Mouse (Mus musculus): ENCODE data around the gene Orc3. TPM values are rescaled to one million over a fixed set of nuclear protein-coding genes. Genes with fewer than 3 reads are reported as not detected.

The Orc3 gene
- polyA plus RNA-seq, 1 experiment = 44.2 TPM

DNA sequence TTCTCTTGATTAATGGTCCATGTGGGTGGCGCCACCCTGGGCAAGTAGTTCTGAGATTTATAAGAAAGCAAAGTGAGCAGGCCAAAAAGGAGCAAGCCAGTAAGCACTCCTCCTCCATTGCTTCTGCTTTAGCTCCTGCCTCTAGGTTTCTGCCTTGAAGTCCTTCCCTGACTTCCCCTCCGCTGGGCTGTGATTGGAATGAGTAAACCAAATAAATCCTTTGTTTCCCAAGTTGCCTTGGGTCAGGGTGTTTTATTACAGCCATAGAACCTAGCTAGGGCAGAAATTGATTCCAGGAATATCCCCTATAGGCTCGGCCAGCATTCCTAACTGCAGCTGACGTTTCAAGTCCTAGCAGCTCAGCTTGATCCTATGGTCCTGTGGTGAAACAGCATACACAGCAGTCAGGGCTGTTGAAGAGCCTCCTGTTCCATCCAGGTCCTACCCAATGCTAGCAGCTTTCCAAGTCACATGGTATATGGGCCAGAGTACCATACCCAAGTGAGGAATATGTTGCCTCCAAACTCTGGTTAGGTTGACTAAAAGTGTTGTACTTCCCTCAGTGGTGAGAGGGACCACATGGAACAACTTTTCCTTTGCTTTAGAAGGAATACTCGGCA lies 25.1 kb upstream of the Orc3 start:
- H3K27ac ChIP-seq (ENCODE audit: insufficient read depth, low read length) = no peak overlapping the region
- H3K4me3 ChIP-seq (replicated peaks; ENCODE audit: insufficient read depth, low read depth, low read length) = no peak overlapping the region
- TF ChIP-seq POLR2A (IDR thresholded peaks at IDR 0.05; ENCODE audit: borderline replicate concordance, insufficient read depth, low read length) (no peak), CTCF (IDR thresholded peaks at IDR 0.05; ENCODE audit: borderline replicate concordance, insufficient read depth, low read depth, low read length) (no peak)

GRCm38 (mm10) chr4:34637851-34638250 lies 23.1 kb upstream of the Orc3 start:
- Histone ChIP-seq H3K4me3 (replicated peaks; ENCODE audit: insufficient read depth, low read depth, low read length) (no peak overlapping the region), H3K27me3 (ENCODE audit: control insufficient read depth, insufficient read depth, low read length) (no peaks in the 10 kb centered on the region), H3K27ac (ENCODE audit: insufficient read depth, low read length) (no peak overlapping the region), H3K4me1 (ENCODE audit: control insufficient read depth, insufficient read depth, low read length) (no peaks in the 10 kb centered on the region)
- DNase-seq = no peak
- no peak for TF ChIP-seq POLR2A (IDR thresholded peaks at IDR 0.05; ENCODE audit: borderline replicate concordance, insufficient read depth, low read length)
- TF ChIP-seq CTCF (IDR thresholded peaks at IDR 0.05; ENCODE audit: borderline replicate concordance, insufficient read depth, low read depth, low read length) = no peak
- 85% methylated on average over 4 of the region's 4 CpGs for WGBS

More for the DNA sequence above, 25.1 kb upstream of the Orc3 start:
- DNase-seq = no peak
- Histone ChIP-seq H3K4me1 (ENCODE audit: control insufficient read depth, insufficient read depth, low read length) (no peaks in the 10 kb centered on the region), H3K27me3 (ENCODE audit: control insufficient read depth, insufficient read depth, low read length) (no peaks in the 10 kb centered on the region)
- 95% methylated on average over 5 of the region's 5 CpGs for WGBS

GRCm38 (mm10) chr4:34637386-34637785 lies 22.6 kb upstream of the Orc3 start:
- no peak for TF ChIP-seq CTCF (IDR thresholded peaks at IDR 0.05; ENCODE audit: borderline replicate concordance, insufficient read depth, low read depth, low read length)
- no peak for TF ChIP-seq POLR2A (IDR thresholded peaks at IDR 0.05; ENCODE audit: borderline replicate concordance, insufficient read depth, low read length)

DNA sequence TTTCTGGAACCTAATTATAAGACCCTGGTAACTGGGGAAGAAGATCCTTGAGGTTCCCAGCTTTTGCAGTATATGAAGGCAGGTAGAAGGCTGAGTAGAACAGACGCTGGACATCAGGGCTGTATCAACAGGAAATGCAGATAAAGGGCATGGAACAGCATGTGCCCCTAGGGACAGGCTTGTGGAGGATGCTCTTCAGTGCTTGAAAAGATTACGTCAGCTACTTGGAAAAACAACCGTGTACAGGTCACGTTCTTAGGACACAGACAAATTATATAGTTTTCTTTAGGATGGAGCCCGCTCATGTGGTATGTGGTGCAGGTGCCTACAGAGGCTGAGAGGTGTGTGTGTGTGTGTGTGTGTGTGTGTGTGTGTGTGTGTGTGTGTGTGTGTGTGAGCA lies 21.3 kb upstream of the Orc3 start:
- WGBS = 86% methylated on average over 5 of the region's 5 CpGs
- Histone ChIP-seq H3K4me1 (ENCODE audit: control insufficient read depth, insufficient read depth, low read length) (no peaks in the 10 kb centered on the region), H3K27ac (ENCODE audit: insufficient read depth, low read length) (no peak overlapping the region), H3K4me3 (replicated peaks; ENCODE audit: insufficient read depth, low read depth, low read length) (no peak overlapping the region), H3K27me3 (ENCODE audit: control insufficient read depth, insufficient read depth, low read length) (no peaks in the 10 kb centered on the region)
- TF ChIP-seq CTCF (IDR thresholded peaks at IDR 0.05; ENCODE audit: borderline replicate concordance, insufficient read depth, low read depth, low read length) (no peak), POLR2A (IDR thresholded peaks at IDR 0.05; ENCODE audit: borderline replicate concordance, insufficient read depth, low read length) (no peak)
- no peak for DNase-seq

More at GRCm38 (mm10) chr4:34637386-34637785, 22.6 kb upstream of the Orc3 start:
- H3K4me3 ChIP-seq (replicated peaks; ENCODE audit: insufficient read depth, low read depth, low read length) = no peak overlapping the region
- WGBS = 94% methylated on average over 7 of the region's 7 CpGs
- no peaks in the 10 kb centered on the region for H3K4me1 ChIP-seq (ENCODE audit: control insufficient read depth, insufficient read depth, low read length)
- H3K27ac ChIP-seq (ENCODE audit: insufficient read depth, low read length) = no peak overlapping the region
- H3K27me3 ChIP-seq (ENCODE audit: control insufficient read depth, insufficient read depth, low read length) = no peaks in the 10 kb centered on the region
- no peak for DNase-seq

DNA sequence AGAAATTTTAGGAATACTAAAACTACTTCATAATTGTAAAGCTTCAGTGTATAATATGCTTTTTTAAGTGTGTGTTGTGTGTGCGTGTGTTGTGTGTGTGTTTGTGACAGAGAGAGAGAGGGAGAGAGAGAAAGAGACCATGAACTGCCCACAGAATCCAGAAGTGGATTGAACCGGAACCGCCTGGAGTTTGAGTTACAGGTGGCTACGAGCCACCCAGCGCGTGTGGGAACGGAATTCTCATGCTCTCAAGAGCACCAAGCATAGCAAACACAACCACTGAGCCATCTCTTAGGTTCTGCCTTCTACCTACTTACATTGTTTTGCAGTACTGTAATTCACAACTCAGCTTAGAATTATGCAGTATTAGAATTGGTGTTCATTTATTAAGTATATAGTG lies 19.4 kb upstream of the Orc3 start:
- TF ChIP-seq CTCF (IDR thresholded peaks at IDR 0.05; ENCODE audit: borderline replicate concordance, insufficient read depth, low read depth, low read length) (no peak), POLR2A (IDR thresholded peaks at IDR 0.05; ENCODE audit: borderline replicate concordance, insufficient read depth, low read length) (no peak)
- H3K27me3 ChIP-seq (ENCODE audit: control insufficient read depth, insufficient read depth, low read length) = no peaks in the 10 kb centered on the region
- H3K4me1 ChIP-seq (ENCODE audit: control insufficient read depth, insufficient read depth, low read length) = no peaks in the 10 kb centered on the region
- WGBS = 93% methylated on average over 7 of the region's 7 CpGs
- H3K4me3 ChIP-seq (replicated peaks; ENCODE audit: insufficient read depth, low read depth, low read length) = no peak overlapping the region
- no peak for DNase-seq
- no peak overlapping the region for H3K27ac ChIP-seq (ENCODE audit: insufficient read depth, low read length)

- H3K27me3 ChIP-seq (ENCODE audit: control insufficient read depth, insufficient read depth, low read length) = no peaks in the 10 kb centered on the region
- H3K4me1 ChIP-seq (ENCODE audit: control insufficient read depth, insufficient read depth, low read length) = no peaks in the 10 kb centered on the region
- WGBS = 65% methylated on average over 1 of the region's 1 CpGs
- no peak overlapping the region for H3K27ac ChIP-seq (ENCODE audit: insufficient read depth, low read length)
- no peak overlapping the region for H3K4me3 ChIP-seq (replicated peaks; ENCODE audit: insufficient read depth, low read depth, low read length)
- no peak for TF ChIP-seq CTCF (IDR thresholded peaks at IDR 0.05; ENCODE audit: borderline replicate concordance, insufficient read depth, low read depth, low read length)
- DNase-seq = no peak
These were observed 15.2 kb upstream of the Orc3 start for GRCm38 (mm10) chr4:34629956-34630355.

DNA sequence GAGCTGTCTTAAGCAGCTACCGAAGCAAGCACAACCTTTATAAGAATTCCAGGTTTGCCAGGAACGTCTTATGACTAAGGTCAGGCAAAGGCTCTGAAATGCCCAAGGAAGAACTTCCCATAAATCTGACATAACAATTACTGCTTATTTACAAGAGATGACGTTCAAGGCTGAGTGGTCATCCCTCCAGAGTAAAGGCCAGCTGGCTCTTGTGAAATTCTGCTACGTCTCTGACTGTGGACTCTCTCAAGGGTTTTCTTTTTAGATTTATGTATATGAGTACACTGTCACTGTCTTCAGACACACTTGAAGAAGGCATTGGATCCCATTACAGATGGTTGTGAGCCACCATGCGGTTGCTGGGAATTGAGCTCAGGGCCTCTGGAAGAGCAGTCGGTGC lies 11.7 kb upstream of the Orc3 start:
- Histone ChIP-seq H3K4me1 (ENCODE audit: control insufficient read depth, insufficient read depth, low read length) (no peaks in the 10 kb centered on the region), H3K4me3 (replicated peaks; ENCODE audit: insufficient read depth, low read depth, low read length) (no peak overlapping the region), H3K27ac (ENCODE audit: insufficient read depth, low read length) (no peak overlapping the region), H3K27me3 (ENCODE audit: control insufficient read depth, insufficient read depth, low read length) (no peaks in the 10 kb centered on the region)
- DNase-seq = no peak
- TF ChIP-seq CTCF (IDR thresholded peaks at IDR 0.05; ENCODE audit: borderline replicate concordance, insufficient read depth, low read depth, low read length) = no peak
- TF ChIP-seq POLR2A (IDR thresholded peaks at IDR 0.05; ENCODE audit: borderline replicate concordance, insufficient read depth, low read length) = no peak
- 88% methylated on average over 6 of the region's 6 CpGs for WGBS

DNA sequence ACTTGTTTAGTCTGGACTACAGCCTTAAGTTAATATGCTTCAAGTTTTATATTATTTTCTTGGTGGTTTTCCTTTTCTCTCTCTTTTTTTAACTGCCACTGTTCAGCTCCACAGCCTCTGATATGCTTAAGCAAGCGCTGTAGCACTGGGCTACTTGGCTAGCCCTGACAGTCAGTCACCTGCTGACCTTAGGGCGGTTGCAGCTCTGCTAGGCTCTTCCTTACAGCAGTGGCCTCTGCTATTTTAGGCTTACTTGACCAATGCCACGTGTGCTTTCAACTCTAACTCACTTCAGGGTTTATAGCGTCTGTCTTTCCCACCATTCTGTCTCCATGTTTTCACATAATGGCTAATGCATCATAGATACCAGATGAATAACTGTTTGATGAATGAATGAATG lies 10.8 kb upstream of the Orc3 start:
- DNase-seq = no peak
- no peaks in the 10 kb centered on the region for H3K27me3 ChIP-seq (ENCODE audit: control insufficient read depth, insufficient read depth, low read length)
- no peaks in the 10 kb centered on the region for H3K4me1 ChIP-seq (ENCODE audit: control insufficient read depth, insufficient read depth, low read length)
- no peak overlapping the region for H3K4me3 ChIP-seq (replicated peaks; ENCODE audit: insufficient read depth, low read depth, low read length)
- no peak overlapping the region for H3K27ac ChIP-seq (ENCODE audit: insufficient read depth, low read length)
- no peak for TF ChIP-seq CTCF (IDR thresholded peaks at IDR 0.05; ENCODE audit: borderline replicate concordance, insufficient read depth, low read depth, low read length)
- no peak for TF ChIP-seq POLR2A (IDR thresholded peaks at IDR 0.05; ENCODE audit: borderline replicate concordance, insufficient read depth, low read length)
- 92% methylated on average over 4 of the region's 4 CpGs for WGBS
